Mouse (Mus musculus) kidney, adult 11 months (tissue): ENCODE data around the gene Kcnq2.

Experiments used
- DNase-seq: peaks from one replicate; pipeline ENCODE4 v3.0.0; 2022

Kcnq2 gene

GRCm38 (mm10) chr2:181036561-181036960 is 98.5 kb downstream of the Kcnq2 start:
- no peak for DNase-seq

DNA sequence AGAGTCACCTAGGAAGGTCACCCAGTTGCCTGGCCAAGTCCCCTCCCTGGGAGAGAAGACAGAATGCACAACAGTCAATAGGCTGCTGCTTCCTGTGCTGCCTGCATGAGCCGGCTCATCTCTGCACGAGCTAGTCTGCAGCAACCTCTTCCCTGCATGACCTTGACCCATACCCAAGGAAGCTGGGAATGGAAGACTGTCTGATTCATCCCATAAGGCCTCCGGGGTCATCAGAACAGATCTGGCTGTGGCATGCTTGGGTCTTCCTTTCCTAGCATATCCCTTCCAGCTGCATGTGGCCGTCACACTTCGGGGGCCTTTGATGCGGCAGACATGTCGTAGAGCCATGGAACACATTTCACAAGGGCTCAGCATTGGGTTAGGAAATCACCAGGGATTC is 99.9 kb downstream of the Kcnq2 start:
- no peak for DNase-seq

GRCm38 (mm10) chr2:181033310-181033709 is 101.8 kb downstream of the Kcnq2 start:
- DNase-seq = no peak

GRCm38 (mm10) chr2:181032407-181032806 is 102.7 kb downstream of the Kcnq2 start:
- no peak for DNase-seq

DNA sequence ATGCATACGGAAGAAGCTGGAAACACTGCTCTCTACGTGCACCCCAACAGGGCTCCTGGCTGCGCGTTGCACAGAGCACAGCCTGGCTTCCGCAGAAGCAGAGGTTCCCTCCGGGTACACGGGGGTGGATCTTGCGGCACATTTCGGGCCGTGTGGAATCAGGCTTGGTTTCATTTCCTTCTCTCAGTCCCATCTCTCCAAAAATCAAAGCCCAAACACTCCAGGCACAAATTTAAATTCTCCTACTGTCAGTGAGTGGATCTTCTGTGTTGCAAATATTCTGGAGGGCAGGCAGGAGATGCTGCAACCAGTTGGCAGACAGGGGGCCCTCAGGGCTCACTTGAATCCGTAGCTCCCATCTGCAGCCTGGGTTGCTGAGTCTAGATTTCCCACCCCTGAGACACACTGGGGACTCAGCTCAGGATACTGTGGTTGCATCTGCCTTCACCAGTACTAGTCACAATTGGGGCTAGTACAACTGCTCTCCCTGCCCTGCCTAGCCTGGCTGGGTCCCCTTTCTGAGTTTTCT is 103.6 kb downstream of the Kcnq2 start:
- DNase-seq = no peak
